Mouse (Mus musculus): ENCODE measurements around the gene Gm5891.
"Not testable (repeated sequence)": the region's sequence is repeated elsewhere in the genome, so short reads cannot be mapped to it uniquely, and the experiment has no call there.

Gm5891 gene

DNA sequence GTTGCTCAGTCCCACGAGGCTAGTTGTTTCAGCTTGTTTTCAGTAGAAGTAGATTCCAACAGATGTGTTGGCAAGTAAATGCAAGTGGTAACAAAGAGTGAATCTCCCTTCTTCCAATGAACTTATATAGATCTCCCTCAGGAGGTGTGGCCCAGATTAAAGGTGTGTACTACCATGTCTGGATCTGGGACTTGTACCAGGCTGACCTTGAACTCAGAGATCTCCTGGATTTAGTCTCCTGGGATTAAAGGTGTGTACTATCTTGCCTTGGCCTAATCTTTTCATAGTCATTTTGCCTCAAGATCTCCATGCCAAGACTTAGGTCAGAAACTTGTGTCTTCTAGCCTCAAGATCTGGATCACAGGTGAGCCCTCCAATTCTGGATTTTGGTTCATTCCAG lies at the start of gene Gm5891:
Gene Gm5891, minus strand, starts transcription at position 101 of the 400 bp plus-strand sequence.
- not testable (repeated sequence) for DNase-seq (ENCODE audit: low spot score)

All from ovary, adult 18-20 months (tissue).